Mouse (Mus musculus) c-Kit-positive CD71-negative TER-119-negative erythroid progenitor cells, embryonic 14.5 days (primary cell): ENCODE data around the gene Tas1r2.

ENCODE experiments used
- DNase-seq: peaks from one replicate; pipeline ENCODE4 v3.0.0-alpha.2; 2013; ENCODE audit warnings: low read depth

Gene Tas1r2

GRCm38 (mm10) chr4:139653238-139653637 is at the start of gene Tas1r2:
TSS of gene Tas1r2 (plus strand) at chr4:139653538.
- no peak for DNase-seq

GRCm38 (mm10) chr4:139605216-139605615 is 48.1 kb upstream of the Tas1r2 start:
- DNase-seq, result no peak

GRCm38 (mm10) chr4:139606732-139607131 is 46.6 kb upstream of the Tas1r2 start:
- DNase-seq, result no peak

- DNase-seq, result no peak
Measured at GRCm38 (mm10) chr4:139608975-139609374, 44.4 kb upstream of the Tas1r2 start.

GRCm38 (mm10) chr4:139610954-139611353 is 42.4 kb upstream of the Tas1r2 start:
- DNase-seq, result no peak

GRCm38 (mm10) chr4:139611542-139611953 is 41.8 kb upstream of the Tas1r2 start:
- peak; percentile 63 for DNase-seq

- DNase-seq, result no peak
Measured at GRCm38 (mm10) chr4:139614524-139615260, 38.6 kb upstream of the Tas1r2 start.

GRCm38 (mm10) chr4:139616276-139617000 is 36.9 kb upstream of the Tas1r2 start:
- peak; percentile 73 for DNase-seq

GRCm38 (mm10) chr4:139617001-139617364 is 36.4 kb upstream of the Tas1r2 start:
- no peak for DNase-seq

- DNase-seq, result no peak
Measured at GRCm38 (mm10) chr4:139619765-139620164, 33.6 kb upstream of the Tas1r2 start.

- DNase-seq, result peak; percentile 86
Measured at GRCm38 (mm10) chr4:139622373-139623282, 30.7 kb upstream of the Tas1r2 start, which contains the start of gene Aldh4a1. TSS of gene Aldh4a1 (plus strand) at chr4:139622866.

GRCm38 (mm10) chr4:139623434-139624115 is 29.8 kb upstream of the Tas1r2 start:
- no peak for DNase-seq

- no peak for DNase-seq
Measured at GRCm38 (mm10) chr4:139624116-139624489, 29.2 kb upstream of the Tas1r2 start.

- DNase-seq, result no peak
Measured at GRCm38 (mm10) chr4:139624706-139625105, 28.6 kb upstream of the Tas1r2 start.

GRCm38 (mm10) chr4:139627361-139627760 is 26.0 kb upstream of the Tas1r2 start:
- DNase-seq, result no peak

GRCm38 (mm10) chr4:139630171-139630570 is 23.2 kb upstream of the Tas1r2 start:
- DNase-seq, result no peak

GRCm38 (mm10) chr4:139631141-139631540 is 22.2 kb upstream of the Tas1r2 start:
- DNase-seq, result no peak

GRCm38 (mm10) chr4:139631569-139632253 is 21.6 kb upstream of the Tas1r2 start:
- DNase-seq, result no peak

- DNase-seq, result no peak
Measured at GRCm38 (mm10) chr4:139632254-139632580, 21.1 kb upstream of the Tas1r2 start.

GRCm38 (mm10) chr4:139636373-139636772 is 17.0 kb upstream of the Tas1r2 start:
- peak; percentile 56 for DNase-seq

- no peak for DNase-seq
Measured at GRCm38 (mm10) chr4:139637847-139638246, 15.5 kb upstream of the Tas1r2 start.
